Mouse (Mus musculus) activated CD4-positive, CD25-positive, alpha-beta regulatory T cell, adult 4 months (primary cell): ENCODE results near the gene Bhlha15. TPM values are rescaled to one million over a fixed set of nuclear protein-coding genes. Genes with fewer than 3 reads are reported as not detected.

Source experiments
- ATAC-seq: one replicate; pipeline ENCODE4 v1.8.0; 2017
- polyA plus RNA-seq, 2 experiments: library from polyadenylated mRNA; unstranded; fragments of 100-300 nt; shearing (Covaris generic); gene quantifications; one replicate each; pipeline ENCODE4 v1.2.1; 2017

Bhlha15 gene
- polyA plus RNA-seq, 2 experiments from 2014 or later: 0.09 TPM; not detected in 1

GRCm38 (mm10) chr5:144191026-144191425 is 940 bp downstream of the Bhlha15 start:
- ATAC-seq: no peak

GRCm38 (mm10) chr5:144192673-144193072 is 2.6 kb downstream of the Bhlha15 start:
- no peak for ATAC-seq

- ATAC-seq: no peak
Measured at GRCm38 (mm10) chr5:144194416-144194815, 4.3 kb downstream of the Bhlha15 start.

GRCm38 (mm10) chr5:144195567-144195966 is 5.5 kb downstream of the Bhlha15 start:
- no peak for ATAC-seq

- no peak for ATAC-seq
Measured at GRCm38 (mm10) chr5:144200616-144201015, 10.5 kb downstream of the Bhlha15 start.

- ATAC-seq: no peak
Measured at GRCm38 (mm10) chr5:144202430-144202829, 12.3 kb downstream of the Bhlha15 start.

- no peak for ATAC-seq
Measured at GRCm38 (mm10) chr5:144203398-144203959, 13.4 kb downstream of the Bhlha15 start.

GRCm38 (mm10) chr5:144204303-144204702 is 14.2 kb downstream of the Bhlha15 start:
- no peak for ATAC-seq

GRCm38 (mm10) chr5:144204911-144205310 is 14.8 kb downstream of the Bhlha15 start:
- ATAC-seq: no peak

- no peak for ATAC-seq
Measured at GRCm38 (mm10) chr5:144206069-144206468, 16.0 kb downstream of the Bhlha15 start.

- ATAC-seq: no peak
Measured at GRCm38 (mm10) chr5:144207478-144207877, 17.4 kb downstream of the Bhlha15 start.

- peak; percentile 45 for ATAC-seq
Measured at GRCm38 (mm10) chr5:144214453-144214852, 24.4 kb downstream of the Bhlha15 start.

GRCm38 (mm10) chr5:144215992-144216391 is 25.9 kb downstream of the Bhlha15 start:
- ATAC-seq: peak; percentile 66

- ATAC-seq: no peak
Measured at GRCm38 (mm10) chr5:144218061-144218460, 28.0 kb downstream of the Bhlha15 start.

GRCm38 (mm10) chr5:144219306-144219705 is 29.2 kb downstream of the Bhlha15 start:
- no peak for ATAC-seq

- ATAC-seq: no peak
Measured at GRCm38 (mm10) chr5:144219936-144220335, 29.9 kb downstream of the Bhlha15 start.

- peak; percentile 70 for ATAC-seq
Measured at GRCm38 (mm10) chr5:144221305-144221704, 31.2 kb downstream of the Bhlha15 start.

GRCm38 (mm10) chr5:144222811-144223502 is 32.9 kb downstream of the Bhlha15 start:
- ATAC-seq: peak; percentile 27

GRCm38 (mm10) chr5:144223503-144223862 is 33.4 kb downstream of the Bhlha15 start, which contains the start of gene Tecpr1:
TSS of gene Tecpr1 (minus strand) at chr5:144223615.
- peak; percentile 79 for ATAC-seq

GRCm38 (mm10) chr5:144223899-144224816 is 34.1 kb downstream of the Bhlha15 start:
- no peak for ATAC-seq

- no peak for ATAC-seq
Measured at GRCm38 (mm10) chr5:144226220-144226619, 36.1 kb downstream of the Bhlha15 start.

GRCm38 (mm10) chr5:144230216-144230615 is 40.1 kb downstream of the Bhlha15 start:
- no peak for ATAC-seq

GRCm38 (mm10) chr5:144231410-144231809 is 41.3 kb downstream of the Bhlha15 start:
- ATAC-seq: no peak
